Mouse (Mus musculus): Measurements from ENCODE around the gene Paqr8. TPM values are rescaled to one million over a fixed set of nuclear protein-coding genes. Genes with fewer than 3 reads are reported as not detected.

Paqr8 gene
- polyA plus RNA-seq, 1 experiment = 112 TPM

GRCm38 (mm10) chr1:20926376-20926775 is 36.0 kb downstream of the Paqr8 start:
- peaks cover 25% of the 10 kb centered on the region for H3K4me1 ChIP-seq (ENCODE audit: control insufficient read depth, insufficient read depth, low read length)
- H3K27me3 ChIP-seq (ENCODE audit: control insufficient read depth, insufficient read depth, low read length) = no peaks in the 10 kb centered on the region
- DNase-seq = no peak
- no peak overlapping the region for H3K4me3 ChIP-seq (replicated peaks; ENCODE audit: insufficient read depth, low read depth, low read length)
- 78% methylated on average over 4 of the region's 4 CpGs for WGBS
- TF ChIP-seq CTCF (IDR thresholded peaks at IDR 0.05; ENCODE audit: borderline replicate concordance, insufficient read depth, low read depth, low read length) (no peak), POLR2A (IDR thresholded peaks at IDR 0.05; ENCODE audit: borderline replicate concordance, insufficient read depth, low read length) (no peak)
- H3K27ac ChIP-seq (ENCODE audit: insufficient read depth, low read length) = no peak overlapping the region

- DNase-seq = no peak
- 95% methylated on average over 4 of the region's 4 CpGs for WGBS
- no peaks in the 10 kb centered on the region for H3K27me3 ChIP-seq (ENCODE audit: control insufficient read depth, insufficient read depth, low read length)
- H3K27ac ChIP-seq (ENCODE audit: insufficient read depth, low read length) = no peak overlapping the region
- no peak overlapping the region for H3K4me3 ChIP-seq (replicated peaks; ENCODE audit: insufficient read depth, low read depth, low read length)
- no peak for TF ChIP-seq CTCF (IDR thresholded peaks at IDR 0.05; ENCODE audit: borderline replicate concordance, insufficient read depth, low read depth, low read length)
- H3K4me1 ChIP-seq (ENCODE audit: control insufficient read depth, insufficient read depth, low read length) = peaks cover 7% of the 10 kb centered on the region; the same call in 1 of the 2 replicates
These were observed 38.1 kb downstream of the Paqr8 start for GRCm38 (mm10) chr1:20928487-20928886.

GRCm38 (mm10) chr1:20933457-20933856 is 43.1 kb downstream of the Paqr8 start:
- H3K4me3 ChIP-seq (replicated peaks; ENCODE audit: insufficient read depth, low read depth, low read length) = no peak overlapping the region
- TF ChIP-seq CTCF (IDR thresholded peaks at IDR 0.05; ENCODE audit: borderline replicate concordance, insufficient read depth, low read depth, low read length) (peak; percentile 89), POLR2A (IDR thresholded peaks at IDR 0.05; ENCODE audit: borderline replicate concordance, insufficient read depth, low read length) (no peak)
- H3K4me1 ChIP-seq (ENCODE audit: control insufficient read depth, insufficient read depth, low read length) = peaks cover 10% of the 10 kb centered on the region; the same call in 1 of the 2 replicates
- H3K27me3 ChIP-seq (ENCODE audit: control insufficient read depth, insufficient read depth, low read length) = no peaks in the 10 kb centered on the region
- 21% methylated on average over 7 of the region's 7 CpGs for WGBS
- no peak overlapping the region for H3K27ac ChIP-seq (ENCODE audit: insufficient read depth, low read length)
- peak; percentile 72 for DNase-seq

- Histone ChIP-seq H3K4me3 (replicated peaks; ENCODE audit: insufficient read depth, low read depth, low read length) (no peak overlapping the region), H3K4me1 (ENCODE audit: control insufficient read depth, insufficient read depth, low read length) (peaks cover 10% of the 10 kb centered on the region; the same call in 1 of the 2 replicates), H3K27ac (ENCODE audit: insufficient read depth, low read length) (no peak overlapping the region), H3K27me3 (ENCODE audit: control insufficient read depth, insufficient read depth, low read length) (no peaks in the 10 kb centered on the region)
- TF ChIP-seq CTCF (IDR thresholded peaks at IDR 0.05; ENCODE audit: borderline replicate concordance, insufficient read depth, low read depth, low read length) (no peak), POLR2A (IDR thresholded peaks at IDR 0.05; ENCODE audit: borderline replicate concordance, insufficient read depth, low read length) (no peak)
- peak; percentile 69 to 71 for DNase-seq
- 17% methylated on average over 22 of the region's 22 CpGs for WGBS
These were observed 44.7 kb downstream of the Paqr8 start for GRCm38 (mm10) chr1:20935106-20935505.

GRCm38 (mm10) chr1:20939046-20939445 is 48.6 kb downstream of the Paqr8 start:
- no peak overlapping the region for H3K27ac ChIP-seq (ENCODE audit: insufficient read depth, low read length)
- TF ChIP-seq CTCF (IDR thresholded peaks at IDR 0.05; ENCODE audit: borderline replicate concordance, insufficient read depth, low read depth, low read length) (peak; percentile 75), POLR2A (IDR thresholded peaks at IDR 0.05; ENCODE audit: borderline replicate concordance, insufficient read depth, low read length) (no peak)
- DNase-seq = peak in 1 of 2 experiments; percentile 64
- no peaks in the 10 kb centered on the region for H3K27me3 ChIP-seq (ENCODE audit: control insufficient read depth, insufficient read depth, low read length)
- 20% methylated on average over 3 of the region's 3 CpGs for WGBS
- H3K4me1 ChIP-seq (ENCODE audit: control insufficient read depth, insufficient read depth, low read length) = peaks cover 10% of the 10 kb centered on the region; the same call in 1 of the 2 replicates
- no peak overlapping the region for H3K4me3 ChIP-seq (replicated peaks; ENCODE audit: insufficient read depth, low read depth, low read length)

- no peak for DNase-seq
- peaks cover 1% of the 10 kb centered on the region; the same call in 1 of the 2 replicates for H3K4me1 ChIP-seq (ENCODE audit: control insufficient read depth, insufficient read depth, low read length)
- no peak overlapping the region for H3K4me3 ChIP-seq (replicated peaks; ENCODE audit: insufficient read depth, low read depth, low read length)
- H3K27me3 ChIP-seq (ENCODE audit: control insufficient read depth, insufficient read depth, low read length) = no peaks in the 10 kb centered on the region
- no peak overlapping the region for H3K27ac ChIP-seq (ENCODE audit: insufficient read depth, low read length)
- WGBS = 81% methylated on average over 16 of the region's 16 CpGs
- TF ChIP-seq CTCF (IDR thresholded peaks at IDR 0.05; ENCODE audit: borderline replicate concordance, insufficient read depth, low read depth, low read length) (no peak), POLR2A (IDR thresholded peaks at IDR 0.05; ENCODE audit: borderline replicate concordance, insufficient read depth, low read length) (no peak)
These were observed 49.7 kb downstream of the Paqr8 start for GRCm38 (mm10) chr1:20940151-20940550.

- no peak overlapping the region for H3K27ac ChIP-seq (ENCODE audit: insufficient read depth, low read length)
- no peak overlapping the region for H3K4me3 ChIP-seq (replicated peaks; ENCODE audit: insufficient read depth, low read depth, low read length)
- H3K27me3 ChIP-seq (ENCODE audit: control insufficient read depth, insufficient read depth, low read length) = no peaks in the 10 kb centered on the region
- no peak for DNase-seq
- TF ChIP-seq CTCF (IDR thresholded peaks at IDR 0.05; ENCODE audit: borderline replicate concordance, insufficient read depth, low read depth, low read length) (no peak), POLR2A (IDR thresholded peaks at IDR 0.05; ENCODE audit: borderline replicate concordance, insufficient read depth, low read length) (no peak)
- H3K4me1 ChIP-seq (ENCODE audit: control insufficient read depth, insufficient read depth, low read length) = no peaks in the 10 kb centered on the region
- WGBS = 10% methylated on average over 2 of the region's 2 CpGs
These were observed 50.9 kb downstream of the Paqr8 start for GRCm38 (mm10) chr1:20941322-20941721.

- Histone ChIP-seq H3K4me1 (ENCODE audit: control insufficient read depth, insufficient read depth, low read length) (no peaks in the 10 kb centered on the region), H3K27me3 (ENCODE audit: control insufficient read depth, insufficient read depth, low read length) (no peaks in the 10 kb centered on the region), H3K4me3 (replicated peaks; ENCODE audit: insufficient read depth, low read depth, low read length) (no peak overlapping the region), H3K27ac (ENCODE audit: insufficient read depth, low read length) (no peak overlapping the region)
- DNase-seq = no peak
- TF ChIP-seq CTCF (IDR thresholded peaks at IDR 0.05; ENCODE audit: borderline replicate concordance, insufficient read depth, low read depth, low read length) = no peak
- no peak for TF ChIP-seq POLR2A (IDR thresholded peaks at IDR 0.05; ENCODE audit: borderline replicate concordance, insufficient read depth, low read length)
- WGBS = 88% methylated on average over 7 of the region's 7 CpGs
These were observed 51.5 kb downstream of the Paqr8 start for GRCm38 (mm10) chr1:20941857-20942256.

Data from cerebellum, adult 2 months (tissue).